Comparison of ENCODE assay signal across 15 mouse cellular contexts in genomic region chr17:10677098-10677497, GRCm38 (mm10).
"Had no signal": no experiment of that assay in that cellular context is flagged by ENCODE, and none has a peak within 500 bp of the region (broad histone marks: within the 10 kb centered on the region; RNA-seq: fewer than 3 reads in every experiment).

No protein-coding gene starts in this region.

- H3K4me1 ChIP-seq: stomach, embryonic 15.5 days had no signal

- H3K4me3 ChIP-seq: neural tube, embryonic 15.5 days; stomach, embryonic 15.5 days had no signal

- H3K4me2 ChIP-seq: stomach, embryonic 15.5 days had no signal

- H3K36me3 ChIP-seq: neural tube, embryonic 15.5 days; stomach, embryonic 15.5 days had no signal

- DNase-seq: retina, postnatal 1 day; right cerebral cortex, adult 18-20 months; right cerebral cortex, postnatal 14 days; right cerebral cortex, postnatal 25 days; right cerebral cortex, postnatal 4 days; spleen, adult 18-20 months; thymus, adult 18-20 months; thymus, adult 2 months; thymus, postnatal 14 days; thymus, postnatal 25 days; thymus, postnatal 36 days; thymus, postnatal 4 days had no signal

- H3K9me3 ChIP-seq: neural tube, embryonic 15.5 days; stomach, embryonic 15.5 days had no signal

- H3K27ac ChIP-seq: neural tube, embryonic 15.5 days; stomach, embryonic 15.5 days; stomach, postnatal 0 days had no signal

- H3K9ac ChIP-seq: neural tube, embryonic 15.5 days; stomach, embryonic 15.5 days had no signal

- H3K27me3 ChIP-seq: neural tube, embryonic 15.5 days; stomach, embryonic 15.5 days had no signal
